In the genomic region with DNA sequence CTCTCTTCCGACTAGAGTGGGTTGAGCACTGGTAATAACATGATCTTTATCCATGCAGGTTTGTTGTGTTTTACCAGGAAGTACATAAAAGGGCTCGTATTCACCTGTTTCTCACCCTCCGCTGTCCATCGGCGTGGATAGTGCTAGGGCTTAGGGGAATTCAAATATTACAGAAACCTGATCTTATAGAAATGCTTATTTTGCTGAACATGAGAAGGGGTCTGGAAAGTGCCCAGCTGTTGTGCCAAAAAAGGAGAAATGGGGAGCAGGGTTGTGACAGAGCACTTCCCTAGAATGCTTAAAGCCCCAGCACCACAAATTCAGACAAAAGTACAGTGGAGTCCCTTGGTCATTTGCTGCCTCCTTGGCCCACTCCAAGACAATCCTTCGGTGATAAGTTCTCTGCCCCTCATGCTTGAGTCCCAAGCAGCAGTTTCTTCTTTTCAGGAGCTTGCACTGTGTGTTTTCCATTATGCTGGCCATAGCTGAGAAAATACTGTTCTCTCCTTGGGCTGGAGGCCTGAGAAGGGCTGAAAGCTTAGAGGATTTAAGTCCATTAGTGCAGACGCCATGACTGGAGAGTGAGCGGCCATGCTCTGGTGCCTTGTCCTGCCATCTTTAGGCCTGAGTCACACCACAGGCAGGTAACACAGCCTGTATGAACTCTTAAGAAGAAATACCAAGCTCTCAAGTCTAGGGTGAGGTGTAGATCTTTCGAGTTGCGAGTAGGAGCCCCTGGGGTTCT, we compare ENCODE assay signal across 1 mouse cellular context.
TF ChIP-seq lines count a peak whose summit lies in the region.

No protein-coding gene starts in this region.

TF ChIP-seq in MEL, 35 proteins besides CTCF, POLR2A, EP300 and RAD21 (continued from another document):
- no peak for TF ChIP-seq MAX (IDR thresholded peaks at IDR 0.05; ENCODE audit: low read length)
- no peak for TF ChIP-seq ZNF384 (IDR thresholded peaks at IDR 0.05; ENCODE audit: low read depth, low read length)
- no peak for TF ChIP-seq USF2 (IDR thresholded peaks at IDR 0.05; ENCODE audit: borderline replicate concordance in 1 of 2, insufficient read depth in 1 of 2, low read depth in 1 of 2, low read length in 2 of 2)
- TF ChIP-seq GABPA (IDR thresholded peaks at IDR 0.05; ENCODE audit: low read depth, low read length), result no peak
- no peak for TF ChIP-seq GATA1 (IDR thresholded peaks at IDR 0.05; ENCODE audit: low read depth, low read length)
- no peak for TF ChIP-seq MYB (IDR thresholded peaks at IDR 0.05; ENCODE audit: low read depth, low read length)
- no peak for TF ChIP-seq USF1 (IDR thresholded peaks at IDR 0.05; ENCODE audit: low read depth, low read length)
- no peak for TF ChIP-seq UBTF (IDR thresholded peaks at IDR 0.05; ENCODE audit: borderline replicate concordance, insufficient read depth, low read depth, low read length)
- TF ChIP-seq ELF1 (IDR thresholded peaks at IDR 0.05; ENCODE audit: low read depth, low read length), result no peak
- no peak for TF ChIP-seq E2F4 (IDR thresholded peaks at IDR 0.05; ENCODE audit: borderline replicate concordance, low read depth, low read length)
